Mouse (Mus musculus) liver, postnatal 0 days (tissue): Measurements from ENCODE around the gene Serpina1a.
"Not testable (repeated sequence)": the region's sequence is repeated elsewhere in the genome, so short reads cannot be mapped to it uniquely, and the experiment has no call there.

ENCODE experiments used
- CTCF ChIP-seq: sonication (generic); IDR thresholded peaks from 2 replicates; pipeline ENCODE4 v1.5.1; 2016; ENCODE audit warnings: antibody characterized with exemption, low read depth
- EP300 ChIP-seq: IDR thresholded peaks from 2 replicates; pipeline ENCODE4 v1.6.1; 2016; ENCODE audit warnings: antibody characterized with exemption, low read depth, mild to moderate bottlenecking

DNA sequence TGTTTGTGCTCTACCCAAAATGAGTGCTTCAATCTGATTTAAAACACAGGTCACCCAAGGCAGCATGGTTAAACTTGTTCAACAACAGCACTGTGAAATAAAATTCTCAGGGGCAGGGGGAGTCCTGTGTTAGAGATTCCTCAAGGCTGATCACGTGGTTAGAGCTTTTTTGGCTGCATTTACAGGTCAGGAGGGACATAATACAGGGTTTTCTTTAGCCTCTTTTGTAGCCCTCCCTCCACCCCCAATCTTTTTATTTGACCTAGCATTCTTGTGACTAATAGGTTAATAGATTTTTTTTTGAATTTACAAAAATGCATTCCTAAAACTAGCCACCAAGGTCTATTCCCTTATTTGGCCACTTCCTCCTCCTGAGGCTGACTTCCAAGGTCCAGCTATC is 44.4 kb upstream of the Serpina1a start:
- TF ChIP-seq EP300, CTCF: not testable (repeated sequence)
